Mouse (Mus musculus) right cerebral cortex, adult 18-20 months (tissue): Measurements from ENCODE around the gene Zfp941.
"Not testable (repeated sequence)": the region's sequence is repeated elsewhere in the genome, so short reads cannot be mapped to it uniquely, and the experiment has no call there.

Source experiments
- DNase-seq: peaks from one replicate; pipeline ENCODE4 v3.0.0; 2022; ENCODE audit warnings: mixed read lengths

Zfp941 gene

DNA sequence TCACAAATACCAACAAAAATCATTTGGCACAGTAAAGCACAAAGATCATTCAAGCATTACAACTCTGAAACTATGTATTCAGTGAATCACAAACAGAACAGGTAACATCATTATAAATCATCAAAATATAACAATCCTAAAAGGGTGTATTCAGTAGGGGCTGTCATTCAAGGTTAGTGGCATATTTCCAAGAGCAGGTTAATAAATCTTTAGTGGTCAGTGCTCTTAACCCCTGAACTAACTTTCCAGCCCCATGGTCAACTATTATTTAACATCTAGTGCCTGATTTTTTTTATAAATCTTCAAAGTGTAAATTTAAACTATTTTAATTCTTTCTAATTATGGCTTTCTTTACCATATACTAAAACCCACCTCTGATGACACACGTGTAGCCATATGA is 56.6 kb downstream of the Zfp941 start:
- not testable (repeated sequence) for DNase-seq

DNA sequence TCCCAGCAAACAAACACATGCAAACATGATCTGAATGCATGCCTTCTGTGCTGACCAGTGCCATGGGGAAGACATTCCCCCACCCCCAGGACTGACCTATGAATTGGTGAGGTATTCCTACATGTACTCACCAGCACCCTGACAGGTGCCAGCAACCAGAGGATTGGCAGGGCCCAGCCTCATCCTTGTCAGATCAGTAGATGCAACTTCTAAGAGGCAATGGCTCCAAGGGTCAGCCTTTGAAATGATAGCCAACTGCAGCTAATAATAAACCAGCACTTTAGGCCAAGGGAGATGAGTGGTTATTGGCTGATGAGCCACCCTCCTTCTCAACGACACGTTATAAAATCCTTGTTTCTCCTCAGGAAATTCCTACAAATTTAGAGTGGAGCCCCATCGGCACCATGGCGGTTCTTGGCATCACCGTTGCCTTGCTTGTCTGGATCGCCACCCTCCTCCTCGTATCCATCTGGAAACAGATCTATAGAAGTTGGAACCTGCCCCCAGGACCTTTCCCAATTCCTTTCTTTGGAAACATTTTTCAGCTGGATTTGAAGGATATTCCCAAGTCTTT is 58.4 kb downstream of the Zfp941 start, which contains the start of gene Cyp2e1:
Gene Cyp2e1 (plus strand): TSS at position 293 of the 574 bp plus-strand sequence.
- no peak for DNase-seq

GRCm38 (mm10) chr7:140760647-140761046 is 61.3 kb downstream of the Zfp941 start:
- no peak for DNase-seq
